Mouse (Mus musculus) liver, adult 2 months (tissue): ENCODE results near the gene Ppm1l.

ENCODE experiments used
- CTCF ChIP-seq: fragments of 200-500 bp; IDR thresholded peaks from 2 replicates; pipeline ENCODE4 v1.5.1; 2011; ENCODE audit warnings: low read depth, low read length, control low read depth
- POLR2A ChIP-seq: fragments of 200-500 bp; IDR thresholded peaks from 2 replicates; pipeline ENCODE4 v1.6.1; 2011; ENCODE audit warnings: low read length, control low read depth; ENCODE audit not compliant: insufficient read depth; ENCODE audit errors: extremely low read depth

- TF ChIP-seq CTCF (no peak), POLR2A (no peak)
Observed at GRCm38 (mm10) chr3:69292628-69293027, 24.0 kb upstream of the Ppm1l start.
